Mouse (Mus musculus) layer of hippocampus, postnatal 36 days (tissue): ENCODE measurements around the gene Smg5. TPM values are rescaled to one million over a fixed set of nuclear protein-coding genes. Genes with fewer than 3 reads are reported as not detected.

Experiments used
- DNase-seq, 2 experiments: peaks; one replicate each; pipeline ENCODE4 v3.0.0; 2022
- total RNA-seq, 2 experiments: library from RNA; stranded (reverse); gene quantifications; 2 replicates each; pipeline ENCODE4 v1.2.3; 2021

Smg5 gene
- total RNA-seq, 2 experiments from 2014 or later = 65.1 to 72.6 TPM

DNA sequence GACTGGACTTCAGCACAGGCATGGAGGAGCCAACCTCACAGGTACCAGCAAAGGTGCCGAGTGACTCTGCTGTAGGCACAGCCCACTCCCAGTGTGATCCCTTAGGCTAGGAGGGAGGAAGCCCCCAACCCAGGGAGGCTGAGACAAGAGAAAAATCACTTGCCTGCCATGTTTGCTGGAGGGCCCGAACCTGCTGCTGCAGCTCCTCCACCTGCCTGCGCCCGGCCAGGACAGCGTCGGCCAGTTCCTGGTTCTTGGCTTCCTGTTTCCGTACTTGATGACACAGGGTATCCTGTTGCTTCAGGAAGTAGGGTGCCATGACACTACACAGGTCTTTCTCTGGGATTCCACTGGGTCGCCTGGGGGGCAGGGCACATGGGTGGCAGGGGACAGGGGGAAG is 59.7 kb downstream of the Smg5 start:
- DNase-seq = no peak

DNA sequence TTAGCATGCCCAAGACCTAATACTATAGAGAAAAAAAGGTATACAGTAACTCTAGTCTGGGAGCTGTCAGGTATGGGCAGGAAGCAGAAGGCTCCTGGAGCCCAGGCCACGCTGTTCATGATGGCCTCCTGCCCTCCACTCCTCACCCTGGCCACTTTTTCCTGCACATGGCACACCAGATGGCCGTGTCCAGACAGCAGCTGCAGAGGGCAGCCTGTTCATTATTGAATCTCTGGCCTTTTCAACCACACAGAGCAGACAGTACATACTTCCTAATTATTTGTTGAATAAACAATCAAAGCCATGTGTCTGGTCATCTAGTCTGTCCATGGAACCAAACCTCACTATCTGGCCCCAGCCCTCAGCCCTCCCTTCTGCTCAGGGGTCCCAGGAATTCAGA is 62.6 kb downstream of the Smg5 start:
- DNase-seq = no peak

DNA sequence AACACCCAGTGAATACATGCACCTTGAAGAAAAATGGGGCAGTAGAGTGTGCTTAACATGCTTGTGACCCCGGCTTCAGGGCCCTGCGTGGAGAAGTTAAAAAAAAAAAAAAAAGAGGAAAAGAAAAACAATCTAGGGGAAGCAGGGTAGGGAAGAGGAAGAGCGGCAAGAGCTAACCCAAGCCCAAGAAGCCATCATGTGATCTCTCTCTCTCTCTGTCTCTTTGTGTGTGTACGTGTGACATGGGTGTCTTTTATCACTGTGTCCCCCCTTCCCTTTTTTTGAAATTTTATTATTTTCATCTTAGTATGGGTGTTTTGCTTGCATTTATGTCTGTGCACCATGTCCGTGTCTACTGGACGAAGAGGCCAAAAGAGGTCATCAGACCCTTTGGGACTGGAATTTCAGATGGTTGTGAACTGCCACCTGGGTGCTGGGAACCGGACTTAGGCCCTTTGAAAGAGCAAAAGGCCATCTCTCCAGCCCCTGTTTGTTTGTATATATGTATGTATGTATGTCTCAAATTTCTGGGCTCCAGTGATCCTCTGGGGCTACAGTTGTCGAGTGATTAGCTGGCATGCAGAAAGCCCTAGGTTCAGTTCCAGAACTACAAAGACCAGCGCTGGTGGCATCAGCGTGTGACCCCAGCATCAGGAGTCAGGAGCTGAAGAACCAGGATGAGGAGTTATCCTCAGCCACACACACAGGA is 67.6 kb downstream of the Smg5 start:
- DNase-seq = no peak

DNA sequence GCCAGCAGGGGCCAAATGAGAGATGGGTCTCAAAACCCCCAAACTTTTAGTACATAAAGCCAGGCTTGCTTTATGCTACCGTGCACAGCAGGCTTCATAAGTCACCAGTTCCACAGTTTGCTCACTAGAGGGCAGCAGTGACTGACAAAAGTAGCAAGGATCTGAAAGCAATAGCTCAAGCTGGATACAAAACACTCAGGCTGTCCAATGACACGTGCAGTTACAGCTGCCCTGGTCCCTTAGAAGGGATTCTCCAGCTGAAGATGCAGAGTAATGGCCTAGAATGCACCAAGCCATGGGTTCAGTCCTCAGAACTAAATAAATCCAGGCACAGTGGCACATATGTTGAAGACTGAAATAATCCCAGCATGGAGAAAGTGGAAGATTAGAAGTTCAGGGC is 71.0 kb downstream of the Smg5 start:
- DNase-seq = peak; percentile 48 to 53

DNA sequence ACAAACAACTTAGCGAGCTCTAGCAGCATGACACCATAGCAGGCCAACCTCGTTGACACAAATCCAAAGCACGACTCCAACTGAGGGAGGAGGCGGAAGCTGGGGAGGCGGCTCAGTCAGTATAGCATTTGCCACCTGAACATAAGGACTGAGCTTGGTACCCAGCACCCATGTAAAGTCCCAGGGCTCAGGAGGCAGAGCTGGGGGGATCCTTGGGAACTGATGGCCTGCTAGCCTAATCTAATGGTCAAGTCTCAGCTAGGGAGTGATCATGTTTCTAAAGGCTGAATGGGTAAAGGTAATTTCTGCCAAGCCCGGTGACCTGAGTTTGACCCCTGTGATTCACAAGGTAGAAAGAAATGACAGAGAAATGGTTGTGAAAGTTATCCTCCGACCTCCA is 71.5 kb downstream of the Smg5 start:
- DNase-seq = no peak

DNA sequence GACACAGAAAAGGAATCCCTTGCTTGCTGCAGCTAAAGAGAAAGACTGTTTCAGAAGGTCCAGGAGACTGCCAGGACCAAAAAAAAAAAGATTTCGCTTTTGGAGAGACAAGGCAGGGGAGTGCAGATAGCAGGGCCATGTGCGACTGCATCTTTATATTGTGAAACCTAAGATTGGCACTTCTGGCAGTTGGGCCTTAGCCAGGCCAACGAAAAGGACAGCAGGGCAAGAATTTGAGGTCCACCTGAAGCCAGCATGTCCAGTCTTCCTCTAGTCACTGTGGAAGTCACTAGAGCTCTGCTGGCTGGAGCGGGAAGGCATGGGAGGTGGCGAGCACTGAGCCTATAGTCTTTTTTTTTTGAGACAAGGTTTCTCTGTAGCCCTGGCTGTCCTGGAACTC is 72.9 kb downstream of the Smg5 start:
- no peak for DNase-seq

DNA sequence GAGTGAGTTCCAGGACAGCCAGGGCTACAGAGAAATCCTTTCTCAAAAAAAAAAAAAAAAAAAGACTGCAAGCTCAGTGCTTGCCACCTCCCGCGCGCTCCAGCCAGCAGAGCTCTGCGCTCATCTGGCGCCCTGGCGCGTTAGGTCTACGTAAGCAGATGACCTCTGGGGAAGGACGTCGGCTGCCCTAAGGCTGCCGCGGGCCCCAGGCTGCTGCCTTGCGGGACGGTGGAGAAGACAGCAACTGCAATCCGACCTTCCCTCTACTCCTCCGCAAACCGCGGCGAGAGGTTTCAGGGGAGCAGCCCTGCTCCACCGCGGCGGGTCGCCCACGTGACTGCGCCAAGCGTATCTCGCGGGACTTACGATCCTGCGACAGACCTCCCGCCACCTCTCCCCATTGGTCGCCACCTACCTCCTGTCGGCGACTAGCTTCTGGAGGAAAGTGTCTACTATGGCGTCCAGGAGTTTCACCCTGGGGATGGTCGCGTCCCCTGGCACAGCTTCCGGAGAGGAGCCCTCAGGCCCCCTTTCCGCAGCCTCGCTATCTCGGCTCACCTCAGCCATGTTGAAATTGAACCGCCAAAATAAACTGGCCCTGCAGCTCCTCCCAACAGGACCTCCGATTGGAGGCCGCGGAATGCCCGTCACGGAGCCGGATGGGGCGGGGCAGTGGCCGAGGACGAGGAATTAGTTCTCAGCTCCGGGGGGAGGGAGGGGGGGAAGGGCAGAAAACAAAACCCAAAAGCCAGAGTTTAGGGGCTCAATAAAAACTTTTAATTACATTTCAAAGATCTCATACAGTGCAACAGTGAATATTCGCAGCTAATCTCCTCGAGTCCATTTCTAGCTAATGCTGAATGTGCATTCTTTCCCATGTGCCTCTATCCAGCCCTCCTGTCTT is 73.9 kb downstream of the Smg5 start, which contains the start of gene Pmf1:
Gene Pmf1 (minus strand): TSS at position 591 of the 904 bp plus-strand sequence.
- peak; percentile 88 for DNase-seq

DNA sequence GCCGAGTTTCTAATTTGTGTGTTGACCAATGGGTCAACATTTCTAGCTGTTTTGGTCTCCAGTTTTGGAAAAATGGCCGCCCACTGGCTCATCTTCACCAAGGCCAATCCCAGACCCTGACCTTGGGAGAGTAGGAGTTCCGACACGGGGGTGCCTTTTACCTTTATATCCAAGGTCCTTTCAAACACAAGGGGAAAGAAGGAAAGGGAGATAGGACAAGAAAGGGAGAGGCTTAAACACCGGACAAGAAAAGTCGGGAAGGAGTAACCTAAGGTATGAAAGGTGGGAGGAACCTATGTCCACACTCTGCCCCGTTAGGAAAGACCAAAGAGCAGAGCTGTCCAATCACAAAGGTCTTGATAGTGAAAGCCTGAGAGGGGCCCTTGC is 74.6 kb downstream of the Smg5 start:
- DNase-seq = no peak

DNA sequence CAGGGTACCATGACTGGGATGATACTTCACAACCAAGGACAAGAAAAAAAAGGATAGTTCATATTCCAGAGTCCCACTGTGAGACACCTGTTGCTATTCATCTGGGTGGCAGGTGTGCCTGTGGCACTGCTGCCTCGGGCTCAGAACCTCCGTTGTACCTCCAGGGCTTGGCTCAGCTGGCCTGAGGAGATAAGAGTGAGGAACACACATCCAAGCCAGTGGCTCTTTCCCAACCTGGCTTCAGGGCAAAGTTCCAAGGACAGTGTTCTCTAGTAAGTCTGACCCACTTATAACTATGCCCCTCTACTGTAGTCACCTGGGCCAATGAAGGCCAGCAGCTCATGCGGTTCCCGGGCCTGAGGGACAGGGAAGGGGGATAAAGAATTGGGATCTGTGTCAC is 75.6 kb downstream of the Smg5 start:
- no peak for DNase-seq

Other genes with a start within 250 kb of the Smg5 start
- 100 to 1,000 TPM; 191 to 207 TPM for gene Mef2d, start 193.9 kb upstream of the Smg5 start, total RNA-seq
- not detected for gene Rhbg, start 81.6 kb upstream of the Smg5 start, total RNA-seq
- gene Gm38392, start 49.0 kb upstream of the Smg5 start, total RNA-seq = under 1 TPM; 0.47 to 0.76 TPM
- gene Tsacc, start 39.3 kb upstream of the Smg5 start, total RNA-seq = 1 to 10 TPM; 5.0 to 5.3 TPM
- 100 to 1,000 TPM; 185 to 188 TPM for gene Cct3, start 39.1 kb upstream of the Smg5 start, total RNA-seq
- gene Glmp, start 11.2 kb upstream of the Smg5 start, total RNA-seq = 10 to 100 TPM; 78.4 to 84.8 TPM
- gene Tmem79, start 112 bp upstream of the Smg5 start, total RNA-seq = 1 to 10 TPM; 1.5 to 1.9 TPM
- gene Paqr6, start 28.3 kb downstream of the Smg5 start, total RNA-seq = 10 to 100 TPM; 13.6 to 14.2 TPM
- under 1 TPM in 1 of 2 experiments, not detected in 1; 0.63 TPM for gene Bglap3, start 36.5 kb downstream of the Smg5 start, total RNA-seq
- gene Bglap2, start 42.4 kb downstream of the Smg5 start, total RNA-seq = not detected
- not detected for gene Bglap, start 48.2 kb downstream of the Smg5 start, total RNA-seq
- 1 to 10 TPM; 5.3 to 6.3 TPM for gene Pmf1, start 74.1 kb downstream of the Smg5 start, total RNA-seq
- 10 to 100 TPM; 68.6 to 69.1 TPM for gene Slc25a44, start 88.9 kb downstream of the Smg5 start, total RNA-seq
- gene Sema4a, start 124.9 kb downstream of the Smg5 start, total RNA-seq = 10 to 100 TPM; 34.1 to 36.8 TPM
- gene Lmna, start 173.7 kb downstream of the Smg5 start, total RNA-seq = 10 to 100 TPM; 32.6 to 34.3 TPM
- 1 to 10 TPM; 4.0 to 4.4 TPM for gene Mex3a, start 196.1 kb downstream of the Smg5 start, total RNA-seq
- under 1 TPM in 1 of 2 experiments, not detected in 1; 0.63 TPM for gene Rab25, start 212.0 kb downstream of the Smg5 start, total RNA-seq
- 100 to 1,000 TPM in 1 of 2 experiments, 10 to 100 TPM in 1; 91.0 to 111 TPM for gene Lamtor2, start 216.8 kb downstream of the Smg5 start, total RNA-seq
- gene Ubqln4, start 217.5 kb downstream of the Smg5 start, total RNA-seq = 100 to 1,000 TPM; 109 to 111 TPM
- gene Ssr2, start 239.6 kb downstream of the Smg5 start, total RNA-seq = 10 to 100 TPM; 97.1 to 98.9 TPM